Mouse (Mus musculus) MEL (cell line): ENCODE measurements at regions not wholly inside any gene's neighbourhood (a gene's known extent, or its start where the extent isn't known, plus 50 kb on each side); places are given as distances from the start of the nearest gene placed in this dataset.

Experiments
- CHD2 ChIP-seq: IDR thresholded peaks from 2 replicates; pipeline ENCODE4 v1.6.1; 2011; ENCODE audit warnings: low read length, improper control_type of control experiment
- CTCF ChIP-seq, 3 experiments: IDR thresholded peaks in 2 of 3; conservative IDR thresholded peaks in 1 of 3; 2 replicates each; pipeline ENCODE4 v1.5.1; 2011 to 2012; ENCODE audit warnings: low read length in 3 of 3, low read depth in 2 of 3, mild to moderate bottlenecking in 2 of 3, improper control_type of control experiment in 1 of 3, inconsistent platforms in 1 of 3, mixed read lengths in 1 of 3, moderate library complexity in 1 of 3; ENCODE audit not compliant: control insufficient read depth in 1 of 3, insufficient read depth in 1 of 3, poor library complexity in 1 of 3, severe bottlenecking in 1 of 3
- EP300 ChIP-seq, 2 experiments: IDR thresholded peaks; 2 replicates each; pipeline ENCODE4 v1.6.1; 2011; ENCODE audit warnings: improper control_type of control experiment in 2 of 2, low read length in 2 of 2, low read depth in 1 of 2, mild to moderate bottlenecking in 1 of 2
- POLR2A ChIP-seq, 2 experiments: IDR thresholded peaks; 2 replicates each; pipeline ENCODE4 v1.6.1; 2011 to 2012; ENCODE audit warnings: low read length in 2 of 2, mild to moderate bottlenecking in 2 of 2, control low read depth in 1 of 2, improper control_type of control experiment in 1 of 2, low read depth in 1 of 2, moderate library complexity in 1 of 2; ENCODE audit not compliant: control insufficient read depth in 1 of 2, insufficient read depth in 1 of 2, poor library complexity in 1 of 2
- TAL1 ChIP-seq: IDR thresholded peaks from 2 replicates; pipeline ENCODE4 v1.6.1; 2012; ENCODE audit warnings: mild to moderate bottlenecking, inconsistent platforms, low read length, moderate library complexity, mixed read lengths
- ZNF384 ChIP-seq: IDR thresholded peaks from 2 replicates; pipeline ENCODE4 v1.6.1; 2012; ENCODE audit warnings: low read depth, mild to moderate bottlenecking, inconsistent platforms, low read length, improper control_type of control experiment

GRCm38 (mm10) chr4:131204722-131205121, 260.5 kb downstream of the Matn1 start:
- TF ChIP-seq EP300 (IDR thresholded peaks at IDR 0.05; ENCODE audit: low read depth in 1 of 2, low read length in 2 of 2), result no peak
- no peak for TF ChIP-seq ZNF384
- TF ChIP-seq CTCF (IDR thresholded peaks at IDR 0.05 in 2 of 3, conservative IDR thresholded peaks at IDR 0.05 in 1 of 3; ENCODE audit: control insufficient read depth in 1 of 3, insufficient read depth in 1 of 3, low read depth in 2 of 3, low read length in 3 of 3, poor library complexity in 1 of 3, severe bottlenecking in 1 of 3), result no peak
- no peak for TF ChIP-seq POLR2A (IDR thresholded peaks at IDR 0.05; ENCODE audit: control insufficient read depth in 1 of 2, insufficient read depth in 1 of 2, low read depth in 1 of 2, low read length in 2 of 2, poor library complexity in 1 of 2)
- no peak for TF ChIP-seq CHD2
- no peak for TF ChIP-seq TAL1
